ENCODE assay signal across 16 mouse cellular contexts in the genomic region with DNA sequence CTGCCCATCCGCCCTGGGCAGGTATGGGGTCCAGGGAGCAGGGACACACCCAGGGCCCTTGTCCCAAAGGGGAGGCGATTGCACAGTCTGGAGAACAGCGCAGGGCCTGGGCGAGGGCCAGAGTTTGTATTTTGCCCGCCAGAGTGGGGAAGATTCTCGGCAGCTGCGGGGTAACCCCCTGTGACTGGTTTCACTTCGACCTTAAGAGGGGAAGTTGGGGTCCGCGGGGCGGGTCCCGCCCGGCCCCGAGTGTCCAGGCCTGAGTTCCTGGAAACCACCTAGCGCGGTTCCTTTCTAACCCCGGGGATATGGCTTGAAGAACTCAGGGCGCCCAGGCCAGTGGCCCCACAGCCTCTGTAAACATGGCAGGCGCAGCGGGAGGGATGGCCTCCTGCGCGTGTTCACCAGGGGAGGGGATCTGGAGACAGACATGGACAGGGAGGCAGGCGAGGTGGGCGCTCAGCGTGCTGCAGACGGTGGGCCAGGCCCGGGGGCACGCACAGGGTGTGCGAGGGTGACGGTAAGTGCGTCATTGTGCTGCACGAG. TPM values are rescaled to one million over a fixed set of nuclear protein-coding genes. Genes with fewer than 3 reads are reported as not detected.
DNase-seq lines count a peak whose midpoint lies in the region; ATAC-seq lines count a peak whose summit lies in the region.
"Had no signal": no experiment of that assay in that cellular context is flagged by ENCODE, and none has a peak within 500 bp of the region (broad histone marks: within the 10 kb centered on the region; RNA-seq: fewer than 3 reads in every experiment).

No protein-coding gene starts in this region.

- ATAC-seq in liver, embryonic 16.5 days (ENCODE audit: low read depth), result no peak
- ATAC-seq in stomach, embryonic 16.5 days (ENCODE audit: insufficient read depth, low FRiP score), result no peak
- ATAC-seq: CD4-positive, CD25-positive, alpha-beta regulatory T cell, adult 4 months had no signal

- peaks cover 63% of the 10 kb centered on the region for H3K4me1 ChIP-seq in liver, embryonic 16.5 days (ENCODE audit: control insufficient read depth, low read depth, low read length)
- H3K4me1 ChIP-seq in stomach, embryonic 16.5 days (ENCODE audit: control insufficient read depth, insufficient read depth, low read length), result peaks cover 44% of the 10 kb centered on the region
- peaks cover 27% of the 10 kb centered on the region for H3K4me1 ChIP-seq in limb, embryonic 10.5 days

- DNase-seq in cerebellum, postnatal 25 days, result peak; percentile 22 to 53
- DNase-seq in cerebellum, adult 11-12 months, result no peak
- DNase-seq in lung, postnatal 4 days, result peak; percentile 60 to 72
- no peak for DNase-seq in lung, postnatal 25 days (ENCODE audit: low spot score)
- no peak for DNase-seq in limb, embryonic 10.5 days (ENCODE audit: low spot score)
- DNase-seq in right cerebral cortex, postnatal 4 days, result no peak
- DNase-seq: lung, adult 2 months had no signal

- H3K27me3 ChIP-seq in liver, embryonic 16.5 days (ENCODE audit: control insufficient read depth, insufficient read depth, low read depth, low read length), result no peaks in the 10 kb centered on the region
- H3K27me3 ChIP-seq in stomach, embryonic 16.5 days (ENCODE audit: control insufficient read depth, insufficient read depth, low read length), result no peaks in the 10 kb centered on the region
- no peaks in the 10 kb centered on the region for H3K27me3 ChIP-seq in limb, embryonic 10.5 days (ENCODE audit: low read depth, poor library complexity, severe bottlenecking)
- H3K27me3 ChIP-seq: embryonic facial prominence, embryonic 13.5 days had no signal

- H3K9ac ChIP-seq in liver, embryonic 16.5 days (ENCODE audit: low read depth, low read length), result no peak overlapping the region
- H3K9ac ChIP-seq in stomach, embryonic 16.5 days (ENCODE audit: low read length), result no peak overlapping the region
- H3K9ac ChIP-seq: hindbrain, embryonic 13.5 days; neural tube, embryonic 12.5 days had no signal

- H3K9me3 ChIP-seq in liver, embryonic 16.5 days (replicated peaks; ENCODE audit: control insufficient read depth, low read length), result no peaks in the 10 kb centered on the region
- H3K9me3 ChIP-seq in stomach, embryonic 16.5 days (replicated peaks; ENCODE audit: control insufficient read depth, low read length), result no peaks in the 10 kb centered on the region
- no peaks in the 10 kb centered on the region for H3K9me3 ChIP-seq in limb, embryonic 10.5 days (replicated peaks)
- H3K9me3 ChIP-seq: embryonic facial prominence, embryonic 13.5 days; hindbrain, embryonic 13.5 days; midbrain, embryonic 10.5 days; neural tube, embryonic 12.5 days had no signal

- H3K4me2 ChIP-seq in liver, embryonic 16.5 days (ENCODE audit: low read depth, low read length), result no peak overlapping the region
- H3K4me2 ChIP-seq in stomach, embryonic 16.5 days (ENCODE audit: low read depth, low read length), result no peak overlapping the region
- H3K4me2 ChIP-seq: hindbrain, embryonic 13.5 days; neural tube, embryonic 12.5 days had no signal

- H3K4me3 ChIP-seq in liver, embryonic 16.5 days (ENCODE audit: low read depth, low read length), result no peak overlapping the region
- H3K4me3 ChIP-seq in stomach, embryonic 16.5 days (replicated peaks; ENCODE audit: low read length), result no peak overlapping the region
- no peak overlapping the region for H3K4me3 ChIP-seq in limb, embryonic 10.5 days
- H3K4me3 ChIP-seq: embryonic facial prominence, embryonic 13.5 days; hindbrain, embryonic 13.5 days; midbrain, embryonic 10.5 days; neural tube, embryonic 12.5 days had no signal

- peaks cover 8% of the 10 kb centered on the region; the same call in 1 of the 2 replicates for H3K36me3 ChIP-seq in liver, embryonic 16.5 days (ENCODE audit: control insufficient read depth, insufficient read depth)
- peaks cover 39% of the 10 kb centered on the region for H3K36me3 ChIP-seq in stomach, embryonic 16.5 days (ENCODE audit: control insufficient read depth, insufficient read depth, low read length)
- H3K36me3 ChIP-seq in limb, embryonic 10.5 days, result peaks cover 63% of the 10 kb centered on the region

- WGBS in liver, embryonic 16.5 days (ENCODE audit: insufficient replicate concordance), result 77% methylated on average over 32 of the region's 32 CpGs
- 94% methylated on average over 32 of the region's 32 CpGs for WGBS in stomach, embryonic 16.5 days
- 97% methylated on average over 32 of the region's 32 CpGs for WGBS in limb, embryonic 10.5 days

- H3K27ac ChIP-seq in liver, embryonic 16.5 days (ENCODE audit: low read length), result peak overlapping the region; percentile 54
- 0 out of 2 replicates have a peak overlapping the region, but pooled peaks have one; percentile 6 for H3K27ac ChIP-seq in stomach, embryonic 16.5 days (ENCODE audit: low read length)
- H3K27ac ChIP-seq in limb, embryonic 10.5 days, result no peak overlapping the region
- H3K27ac ChIP-seq: embryonic facial prominence, embryonic 13.5 days; hindbrain, embryonic 13.5 days; kidney, postnatal 0 days; midbrain, embryonic 10.5 days; neural tube, embryonic 12.5 days had no signal

RNA-seq across cellular contexts. Expression of a gene that starts 7.6 kb away (rescaled TPM):
- polyA plus RNA-seq in liver, embryonic 16.5 days (2015; fragmentation: Nextera tagmentation; extraction: Ambion mirVana), result 31.4 and 32.1 TPM in 2 replicates
- polyA plus RNA-seq in stomach, embryonic 16.5 days (2015; fragmentation: Nextera tagmentation; extraction: Ambion mirVana), result 47.6 and 54.3 TPM in 2 replicates
- polyA plus RNA-seq in limb, embryonic 10.5 days (2016; fragmentation: Nextera tagmentation; extraction: Ambion mirVana), result 25.2 and 29.9 TPM in 2 replicates

RNA-seq across cellular contexts. Expression of a gene that starts 8.2 kb away (rescaled TPM):
- polyA plus RNA-seq in liver, embryonic 16.5 days (2015; fragmentation: Nextera tagmentation; extraction: Ambion mirVana), result 12.2 and 13.9 TPM in 2 replicates
- 57.6 and 60.8 TPM in 2 replicates for polyA plus RNA-seq in stomach, embryonic 16.5 days (2015; fragmentation: Nextera tagmentation; extraction: Ambion mirVana)
- 92.7 and 100 TPM in 2 replicates for polyA plus RNA-seq in limb, embryonic 10.5 days (2016; fragmentation: Nextera tagmentation; extraction: Ambion mirVana)

RNA-seq across cellular contexts. Expression of a gene that starts 13.8 kb away (rescaled TPM):
- 2.2 and 3.4 TPM in 2 replicates for polyA plus RNA-seq in liver, embryonic 16.5 days (2015; fragmentation: Nextera tagmentation; extraction: Ambion mirVana)
- polyA plus RNA-seq in stomach, embryonic 16.5 days (2015; fragmentation: Nextera tagmentation; extraction: Ambion mirVana), result 23.4 and 23.8 TPM in 2 replicates
- 7.1 and 10.8 TPM in 2 replicates for polyA plus RNA-seq in limb, embryonic 10.5 days (2016; fragmentation: Nextera tagmentation; extraction: Ambion mirVana)

RNA-seq across cellular contexts. Expression of a gene that starts 36.5 kb away (rescaled TPM):
- polyA plus RNA-seq in liver, embryonic 16.5 days (2015; fragmentation: Nextera tagmentation; extraction: Ambion mirVana), result 7.5 and 9.0 TPM in 2 replicates
- 10.0 and 10.5 TPM in 2 replicates for polyA plus RNA-seq in stomach, embryonic 16.5 days (2015; fragmentation: Nextera tagmentation; extraction: Ambion mirVana)
- 12.7 and 17.1 TPM in 2 replicates for polyA plus RNA-seq in limb, embryonic 10.5 days (2016; fragmentation: Nextera tagmentation; extraction: Ambion mirVana)

RNA-seq across cellular contexts. Expression of a gene that starts 39.9 kb away (rescaled TPM):
- 0.06 and 0.35 TPM in 2 replicates for polyA plus RNA-seq in liver, embryonic 16.5 days (2015; fragmentation: Nextera tagmentation; extraction: Ambion mirVana)
- 0.23 TPM in 1 of 2 replicates, not detected in the other for polyA plus RNA-seq in stomach, embryonic 16.5 days (2015; fragmentation: Nextera tagmentation; extraction: Ambion mirVana)
- not detected in 2 replicates for polyA plus RNA-seq in limb, embryonic 10.5 days (2016; fragmentation: Nextera tagmentation; extraction: Ambion mirVana)
- polyA plus RNA-seq: forebrain, embryonic 14.5 days; neural tube, embryonic 12.5 days had no signal

Comparison
In these comparisons a context has a peak if more than half of its experiments do, and no peak if none do; other contexts are left out.
1. DNase-seq: peak in cerebellum, postnatal 25 days (2 of 2) and lung, postnatal 4 days (2 of 2); none in cerebellum, adult 11-12 months (single experiment), lung, postnatal 25 days (single experiment), limb, embryonic 10.5 days (single experiment) and right cerebral cortex, postnatal 4 days (single experiment).